Comparison of ENCODE assay signal across 10 mouse cellular contexts in the genomic region with DNA sequence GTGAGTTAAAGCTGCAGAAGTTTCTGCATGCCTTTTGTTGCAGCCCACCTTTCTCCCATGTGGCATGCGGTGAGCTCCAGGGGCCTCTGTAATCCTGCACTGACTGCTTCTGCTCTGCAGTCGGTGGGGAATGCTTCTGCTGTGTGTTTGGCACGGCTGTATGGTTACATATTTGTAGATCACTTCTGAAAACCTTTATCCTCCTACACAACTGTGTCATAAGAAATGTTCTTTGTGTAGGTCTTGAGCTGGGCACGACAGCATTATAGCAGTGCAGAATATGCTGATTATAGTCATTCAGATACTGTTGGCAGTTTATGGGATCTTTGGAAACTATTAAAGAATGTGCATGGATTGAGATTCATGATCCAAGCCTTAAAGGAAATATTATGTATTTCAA. TPM values are rescaled to one million over a fixed set of nuclear protein-coding genes. Genes with fewer than 3 reads are reported as not detected.
A peak's percentile ranks its signal among the peaks of the same experiment; 100 is the strongest.
DNase-seq lines count a peak whose midpoint lies in the region; ATAC-seq and TF ChIP-seq lines count a peak whose summit lies in the region.
"Had no signal": no experiment of that assay in that cellular context is flagged by ENCODE, and none has a peak within 500 bp of the region (broad histone marks: within the 10 kb centered on the region; RNA-seq: fewer than 3 reads in every experiment).

No protein-coding gene starts in this region.

- in situ Hi-C loops in CH12.LX (cut with MboI; ENCODE audit: low pct_ligation_motif_present, low pct_unique_long_range_greater_than_20kb, low sequenced_read_pairs): no loop called here

- no peaks in the 10 kb centered on the region for H3K27me3 ChIP-seq in forebrain, embryonic 12.5 days
- no peaks in the 10 kb centered on the region for H3K27me3 ChIP-seq in forebrain, embryonic 11.5 days (ENCODE audit: control insufficient read depth, insufficient read depth, low read length)
- H3K27me3 ChIP-seq in kidney, embryonic 15.5 days: no peaks in the 10 kb centered on the region
- H3K27me3 ChIP-seq in CH12.LX (replicated peaks): no peaks in the 10 kb centered on the region
- no peaks in the 10 kb centered on the region for H3K27me3 ChIP-seq in intestine, embryonic 16.5 days (replicated peaks; ENCODE audit: control insufficient read depth, insufficient read depth, low read length)
- H3K27me3 ChIP-seq: neural tube, embryonic 13.5 days had no signal

- WGBS in forebrain, embryonic 12.5 days: 77% methylated on average over 4 of the region's 4 CpGs
- 65% methylated on average over 4 of the region's 4 CpGs for WGBS in forebrain, embryonic 11.5 days
- 53% methylated on average over 4 of the region's 4 CpGs for WGBS in kidney, embryonic 15.5 days
- WGBS in intestine, embryonic 16.5 days: 34% methylated on average over 4 of the region's 4 CpGs

- no peak overlapping the region for H3K9ac ChIP-seq in forebrain, embryonic 12.5 days
- H3K9ac ChIP-seq in forebrain, embryonic 11.5 days (ENCODE audit: low read length): no peak overlapping the region
- no peak overlapping the region for H3K9ac ChIP-seq in kidney, embryonic 15.5 days
- H3K9ac ChIP-seq in CH12.LX (ENCODE audit: insufficient read depth, low read depth): no peak overlapping the region
- no peak overlapping the region for H3K9ac ChIP-seq in intestine, embryonic 16.5 days (ENCODE audit: low read depth, low read length)
- H3K9ac ChIP-seq: neural tube, embryonic 13.5 days had no signal

- peaks cover 100% of the 10 kb centered on the region for H3K79me2 ChIP-seq in CH12.LX (replicated peaks; ENCODE audit: control insufficient read depth, extremely low read depth, insufficient read depth, poor library complexity, severe bottlenecking)

- H3K4me3 ChIP-seq in forebrain, embryonic 12.5 days (replicated peaks): no peak overlapping the region
- H3K4me3 ChIP-seq in forebrain, embryonic 11.5 days (ENCODE audit: low read depth, low read length): no peak overlapping the region
- no peak overlapping the region for H3K4me3 ChIP-seq in kidney, embryonic 15.5 days (replicated peaks)
- H3K4me3 ChIP-seq in CH12.LX (replicated peaks in 1 of 3; ENCODE audit: low read depth in 2 of 3, low read length in 2 of 3, poor library complexity in 1 of 3): no peak overlapping the region
- H3K4me3 ChIP-seq in intestine, embryonic 16.5 days (ENCODE audit: low read length): no peak overlapping the region
- H3K4me3 ChIP-seq: neural tube, embryonic 13.5 days had no signal

- 0 out of 2 replicates have a peak overlapping the region, but pooled peaks have one; percentile 2 for H3K27ac ChIP-seq in forebrain, embryonic 12.5 days
- no peak overlapping the region for H3K27ac ChIP-seq in forebrain, embryonic 11.5 days (ENCODE audit: low read depth, low read length)
- peak overlapping the region; percentile 76 for H3K27ac ChIP-seq in kidney, embryonic 15.5 days
- peak overlapping the region; percentile 76 for H3K27ac ChIP-seq in CH12.LX (ENCODE audit: insufficient read depth, low read depth)
- peak overlapping the region; percentile 47 for H3K27ac ChIP-seq in intestine, embryonic 16.5 days (ENCODE audit: low read length)
- H3K27ac ChIP-seq: macrophage; neural tube, embryonic 13.5 days had no signal

- no peak for ATAC-seq in forebrain, embryonic 12.5 days (ENCODE audit: low FRiP score)
- ATAC-seq in forebrain, embryonic 11.5 days (replicated peaks; ENCODE audit: low FRiP score): no peak
- no peak for ATAC-seq in kidney, embryonic 15.5 days (replicated peaks; ENCODE audit: low FRiP score)
- no peak for ATAC-seq in intestine, embryonic 16.5 days

- H3K4me1 ChIP-seq in forebrain, embryonic 12.5 days: peaks cover 17% of the 10 kb centered on the region
- H3K4me1 ChIP-seq in forebrain, embryonic 11.5 days (replicated peaks; ENCODE audit: control insufficient read depth, insufficient read depth, low read length): no peaks in the 10 kb centered on the region; the same call in 1 of the 2 replicates
- peaks cover 32% of the 10 kb centered on the region for H3K4me1 ChIP-seq in kidney, embryonic 15.5 days
- peaks cover 28 to 91% of the 10 kb centered on the region in 2 experiments for H3K4me1 ChIP-seq in CH12.LX (ENCODE audit: control insufficient read depth in 1 of 2, insufficient read depth in 2 of 2)
- peaks cover 38% of the 10 kb centered on the region for H3K4me1 ChIP-seq in intestine, embryonic 16.5 days (ENCODE audit: control insufficient read depth, insufficient read depth, low read length)

- DNase-seq in forebrain, embryonic 11.5 days (ENCODE audit: low spot score): no peak
- DNase-seq in kidney, adult 9 months: no peak
- DNase-seq in CH12.LX (ENCODE audit: extremely low read depth): no peak
- no peak for DNase-seq in ovary, postnatal 10 days (ENCODE audit: low spot score)
- no peak for DNase-seq in frontal cortex, postnatal 14 days (ENCODE audit: low spot score in 2 of 2)

- TF ChIP-seq EP300 in CH12.LX (IDR thresholded peaks at IDR 0.05; ENCODE audit: low read length): no peak

- dilution Hi-C loops in CH12.LX (cut with MboI; ENCODE audit: extremely low pct_ligation_motif_present, extremely low pct_unique_long_range_greater_than_20kb, low sequenced_read_pairs): no loop called here

- no peak overlapping the region for H3K4me2 ChIP-seq in forebrain, embryonic 12.5 days
- H3K4me2 ChIP-seq in forebrain, embryonic 11.5 days (ENCODE audit: low read depth, low read length, severe bottlenecking): no peak overlapping the region
- no peak overlapping the region for H3K4me2 ChIP-seq in kidney, embryonic 15.5 days
- H3K4me2 ChIP-seq in CH12.LX (ENCODE audit: insufficient read depth, low read depth, poor library complexity, severe bottlenecking): peak overlapping the region; percentile 38; the same call in 1 of the 2 replicates
- H3K4me2 ChIP-seq in intestine, embryonic 16.5 days (ENCODE audit: low read depth, low read length): no peak overlapping the region
- H3K4me2 ChIP-seq: neural tube, embryonic 13.5 days had no signal

- TF ChIP-seq CTCF in CH12.LX (conservative IDR thresholded peaks at IDR 0.05 in 1 of 2, IDR thresholded peaks at IDR 0.05 in 1 of 2; ENCODE audit: low read depth in 2 of 2, low read length in 2 of 2): no peak

- TF ChIP-seq RAD21 in CH12.LX (IDR thresholded peaks at IDR 0.05; ENCODE audit: low read depth, low read length): no peak

- no peak for TF ChIP-seq POLR2A in CH12.LX (IDR thresholded peaks at IDR 0.05; ENCODE audit: low read depth, low read length)

- H3K9me3 ChIP-seq in forebrain, embryonic 12.5 days: no peaks in the 10 kb centered on the region
- H3K9me3 ChIP-seq in forebrain, embryonic 11.5 days (ENCODE audit: control insufficient read depth, low read length): no peaks in the 10 kb centered on the region
- no peaks in the 10 kb centered on the region for H3K9me3 ChIP-seq in kidney, embryonic 15.5 days (replicated peaks)
- no peaks in the 10 kb centered on the region for H3K9me3 ChIP-seq in CH12.LX (replicated peaks; ENCODE audit: low read length)
- H3K9me3 ChIP-seq in intestine, embryonic 16.5 days (ENCODE audit: control insufficient read depth, low read length): no peaks in the 10 kb centered on the region
- H3K9me3 ChIP-seq: neural tube, embryonic 13.5 days had no signal

- H3K36me3 ChIP-seq in forebrain, embryonic 12.5 days (replicated peaks): no peaks in the 10 kb centered on the region
- no peaks in the 10 kb centered on the region for H3K36me3 ChIP-seq in forebrain, embryonic 11.5 days (ENCODE audit: control insufficient read depth, insufficient read depth, low read length)
- peaks cover 3% of the 10 kb centered on the region; the same call in 1 of the 2 replicates for H3K36me3 ChIP-seq in kidney, embryonic 15.5 days
- peaks cover 3 to 62% of the 10 kb centered on the region in 2 experiments for H3K36me3 ChIP-seq in CH12.LX (replicated peaks in 1 of 2; ENCODE audit: control insufficient read depth in 1 of 2, insufficient read depth in 1 of 2, low read length in 1 of 2)
- no peaks in the 10 kb centered on the region for H3K36me3 ChIP-seq in intestine, embryonic 16.5 days (ENCODE audit: control insufficient read depth, insufficient read depth, low read length)
- H3K36me3 ChIP-seq: neural tube, embryonic 13.5 days had no signal

TF ChIP-seq in CH12.LX, 34 proteins besides CTCF, POLR2A, EP300 and RAD21:
- TF ChIP-seq GABPA (IDR thresholded peaks at IDR 0.05; ENCODE audit: insufficient replicate concordance, low read depth, low read length): no peak
- TF ChIP-seq E2F4 (IDR thresholded peaks at IDR 0.05; ENCODE audit: insufficient replicate concordance, low read depth, low read length): no peak
- no peak for TF ChIP-seq SMC3 (IDR thresholded peaks at IDR 0.05; ENCODE audit: low read depth, low read length)
- 0 out of 2 replicates have a peak, but pooled peaks have one; percentile 25 for TF ChIP-seq UBTF (IDR thresholded peaks at IDR 0.05; ENCODE audit: low read depth, low read length)

RNA-seq across cellular contexts. Expression of a gene that starts 27.1 kb away (rescaled TPM):
- 156 and 158 TPM in 2 replicates for polyA plus RNA-seq in forebrain, embryonic 12.5 days (2016; fragmentation: Nextera tagmentation; extraction: Ambion mirVana)
- 189 and 193 TPM in 2 replicates for polyA plus RNA-seq in forebrain, embryonic 11.5 days (2014; fragmentation: Nextera tagmentation; extraction: Ambion mirVana)
- 167 and 174 TPM in 2 replicates for polyA plus RNA-seq in kidney, embryonic 15.5 days (2015; fragmentation: Nextera tagmentation; extraction: Ambion mirVana)
- total RNA-seq in CH12.LX (2012; rRNA removed): 225 and 253 TPM in 2 replicates
- 227 and 228 TPM in 2 replicates for total RNA-seq in CH12.LX (2014; rRNA removed)
- 364 and 473 TPM in 2 replicates for polyA plus RNA-seq in CH12.LX (2012; ENCODE audit: insufficient read length, low read depth)
- polyA plus RNA-seq in intestine, embryonic 16.5 days (2015; fragmentation: Nextera tagmentation; extraction: Ambion mirVana): 115 and 122 TPM in 2 replicates

RNA-seq across cellular contexts. Expression of a gene that starts 40.4 kb away (rescaled TPM):
- polyA plus RNA-seq in forebrain, embryonic 12.5 days (2016; fragmentation: Nextera tagmentation; extraction: Ambion mirVana): 32.1 and 36.1 TPM in 2 replicates
- polyA plus RNA-seq in forebrain, embryonic 11.5 days (2014; fragmentation: Nextera tagmentation; extraction: Ambion mirVana): 28.9 and 30.7 TPM in 2 replicates
- 43.7 and 44.0 TPM in 2 replicates for polyA plus RNA-seq in kidney, embryonic 15.5 days (2015; fragmentation: Nextera tagmentation; extraction: Ambion mirVana)
- total RNA-seq in CH12.LX (2012; rRNA removed) (345 and 358 TPM in 2 replicates), CH12.LX (2014; rRNA removed) (411 and 467 TPM in 2 replicates)
- polyA plus RNA-seq in CH12.LX (2012; ENCODE audit: insufficient read length, low read depth): 493 and 611 TPM in 2 replicates
- polyA plus RNA-seq in intestine, embryonic 16.5 days (2015; fragmentation: Nextera tagmentation; extraction: Ambion mirVana): 55.4 and 57.1 TPM in 2 replicates
